Mouse (Mus musculus) liver, embryonic 14.5 days (tissue): ENCODE data around the gene Eif3b.

Experiments used
- CTCF ChIP-seq: IDR thresholded peaks from 2 replicates; pipeline ENCODE4 v1.5.1; 2016; ENCODE audit warnings: antibody characterized with exemption, low read depth, control low read depth
- EP300 ChIP-seq: IDR thresholded peaks from 2 replicates; pipeline ENCODE4 v1.6.1; 2016; ENCODE audit warnings: antibody characterized with exemption, low read depth

DNA sequence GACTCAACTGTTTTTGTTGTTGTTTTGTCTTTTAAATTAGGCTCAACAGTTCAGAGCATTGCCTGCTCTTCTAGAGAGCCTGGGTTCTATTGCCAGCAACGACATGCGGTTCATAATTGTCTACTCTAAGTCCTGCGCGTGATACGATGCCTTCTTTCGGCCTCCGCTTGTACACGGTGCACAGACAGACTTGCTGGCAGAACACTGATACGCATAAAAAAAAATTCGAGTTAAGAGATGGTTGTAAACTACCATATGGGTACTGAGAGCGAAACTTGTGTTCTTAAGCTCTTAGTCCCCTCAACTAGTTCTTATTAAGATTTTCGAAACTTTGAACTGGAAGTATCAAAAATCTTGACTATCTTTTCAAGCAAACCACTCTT, 1.0 kb upstream of the Eif3b start:
- TF ChIP-seq CTCF (no peak), EP300 (no peak)
